14 mouse cellular contexts compared by ENCODE assay signal in the genomic region with DNA sequence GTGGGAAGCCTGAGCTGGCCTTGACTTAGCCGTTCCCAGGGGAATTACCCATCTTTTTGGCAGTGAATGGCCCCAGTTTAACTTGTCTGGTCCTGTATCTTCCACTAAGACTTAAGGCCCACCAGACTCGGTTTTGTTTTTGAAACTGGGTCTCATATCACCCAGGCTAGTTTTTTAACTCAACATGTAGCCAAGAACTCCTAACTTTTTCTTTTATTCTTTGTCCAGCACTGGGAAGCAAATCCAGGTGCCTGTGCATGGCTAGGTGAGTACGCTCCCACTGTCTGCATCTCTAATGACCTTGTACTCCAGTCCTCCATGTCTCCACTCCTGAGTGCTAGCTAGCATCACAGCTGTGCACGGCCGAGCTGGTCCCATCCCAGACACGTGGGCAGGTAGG. TPM values are rescaled to one million over a fixed set of nuclear protein-coding genes. Genes with fewer than 3 reads are reported as not detected.
A peak's percentile ranks its signal among the peaks of the same experiment; 100 is the strongest.
DNase-seq lines count a peak whose midpoint lies in the region; ATAC-seq and TF ChIP-seq lines count a peak whose summit lies in the region.
"Had no signal": no experiment of that assay in that cellular context is flagged by ENCODE, and none has a peak within 500 bp of the region (broad histone marks: within the 10 kb centered on the region; RNA-seq: fewer than 3 reads in every experiment).

No protein-coding gene starts in this region.

- WGBS in kidney, postnatal 0 days = 71% methylated on average over 6 of the region's 6 CpGs
- WGBS in intestine, embryonic 16.5 days = 75% methylated on average over 6 of the region's 6 CpGs

- 0 out of 2 replicates have a peak overlapping the region, but pooled peaks have one; percentile 50 for H3K27ac ChIP-seq in kidney, postnatal 0 days
- H3K27ac ChIP-seq in intestine, embryonic 16.5 days (ENCODE audit: low read length) = no peak overlapping the region

- H3K9ac ChIP-seq in kidney, postnatal 0 days (ENCODE audit: low read depth, low read length) = no peak overlapping the region; the same call in 1 of the 2 replicates
- peak overlapping the region; percentile 1; the same call in 1 of the 2 replicates for H3K9ac ChIP-seq in intestine, embryonic 16.5 days (ENCODE audit: low read depth, low read length)

- H3K4me1 ChIP-seq in kidney, postnatal 0 days (replicated peaks; ENCODE audit: insufficient read depth, low read length) = 0 out of 2 replicates have a peak, but pooled peaks cover 6% of the 10 kb centered on the region
- H3K4me1 ChIP-seq in G1E (ENCODE audit: insufficient read depth, low read depth, low read length) = peaks cover 59% of the 10 kb centered on the region
- peaks cover 15% of the 10 kb centered on the region for H3K4me1 ChIP-seq in intestine, embryonic 16.5 days (ENCODE audit: control insufficient read depth, insufficient read depth, low read length)

- no peak overlapping the region for H3K4me3 ChIP-seq in kidney, postnatal 0 days (replicated peaks; ENCODE audit: low read depth, low read length)
- peak overlapping the region; percentile 33; the same call in 1 of the 2 replicates for H3K4me3 ChIP-seq in G1E (ENCODE audit: low read depth, low read length)
- H3K4me3 ChIP-seq in intestine, embryonic 16.5 days (ENCODE audit: low read length) = no peak overlapping the region
- H3K4me3 ChIP-seq: layer of hippocampus, adult 2 months had no signal

- H3K36me3 ChIP-seq in kidney, postnatal 0 days (ENCODE audit: insufficient read depth, low read length) = 0 out of 2 replicates have a peak, but pooled peaks cover 11% of the 10 kb centered on the region
- peaks cover 65% of the 10 kb centered on the region for H3K36me3 ChIP-seq in G1E (replicated peaks)
- no peaks in the 10 kb centered on the region; the same call in none of the 2 replicates for H3K36me3 ChIP-seq in intestine, embryonic 16.5 days (ENCODE audit: control insufficient read depth, insufficient read depth, low read length)

- H3K9me3 ChIP-seq in kidney, postnatal 0 days (replicated peaks; ENCODE audit: low read length) = no peaks in the 10 kb centered on the region
- H3K9me3 ChIP-seq in G1E (replicated peaks) = no peaks in the 10 kb centered on the region
- no peaks in the 10 kb centered on the region for H3K9me3 ChIP-seq in intestine, embryonic 16.5 days (ENCODE audit: control insufficient read depth, low read length)

- H3K27me3 ChIP-seq in kidney, postnatal 0 days (ENCODE audit: insufficient read depth, low read length) = no peaks in the 10 kb centered on the region
- no peaks in the 10 kb centered on the region for H3K27me3 ChIP-seq in G1E (ENCODE audit: insufficient read depth, low read length)
- H3K27me3 ChIP-seq in intestine, embryonic 16.5 days (replicated peaks; ENCODE audit: control insufficient read depth, insufficient read depth, low read length) = no peaks in the 10 kb centered on the region

- no peak overlapping the region for H3K4me2 ChIP-seq in kidney, postnatal 0 days (ENCODE audit: low read length)
- no peak overlapping the region for H3K4me2 ChIP-seq in intestine, embryonic 16.5 days (ENCODE audit: low read depth, low read length)

- no peak for TF ChIP-seq CTCF in kidney, postnatal 0 days (IDR thresholded peaks at IDR 0.05; ENCODE audit: low read depth)
- no peak for TF ChIP-seq CTCF in G1E (IDR thresholded peaks at IDR 0.05; ENCODE audit: low read depth, low read length)

- no peak for ATAC-seq in kidney, postnatal 0 days (replicated peaks; ENCODE audit: low FRiP score, low read depth)
- ATAC-seq in G1E (ENCODE audit: extremely low read depth, insufficient number of reproducible peaks, low FRiP score, poor library complexity, severe bottlenecking) = no peak
- no peak for ATAC-seq in intestine, embryonic 16.5 days

- DNase-seq in heart, adult 11 months = peak; percentile 90
- DNase-seq in heart, adult 9 months (ENCODE audit: low spot score in 2 of 2) = no peak
- no peak for DNase-seq in kidney, postnatal 0 days (ENCODE audit: low spot score)
- no peak for DNase-seq in kidney, postnatal 14 days
- DNase-seq in G1E (ENCODE audit: low spot score) = no peak
- DNase-seq in adrenal gland, postnatal 14 days = no peak
- DNase-seq: adrenal gland, adult 2 months; cerebellum, postnatal 14 days; gastrocnemius, postnatal 36 days; liver; right cerebral cortex, postnatal 4 days; thymus, postnatal 25 days had no signal

RNA-seq across cellular contexts. Expression of gene Ewsr1, which starts 2.6 kb away (rescaled TPM):
- polyA plus RNA-seq in kidney, postnatal 0 days (2015; fragmentation: Nextera tagmentation; extraction: Ambion mirVana) = 477 and 504 TPM in 2 replicates
- 454 and 476 TPM in 2 replicates for total RNA-seq in G1E (2014; fragmentation: Nextera tagmentation)
- total RNA-seq in G1E (2017) = 527 and 560 TPM in 2 replicates
- polyA plus RNA-seq in G1E (2012) = 1,012 and 1,154 TPM in 2 replicates
- 499 and 529 TPM in 2 replicates for polyA plus RNA-seq in intestine, embryonic 16.5 days (2015; fragmentation: Nextera tagmentation; extraction: Ambion mirVana)
- 297 and 324 TPM in 2 replicates for total RNA-seq in adrenal gland, postnatal 14 days (2021)

RNA-seq across cellular contexts. Expression of gene Rhbdd3, which starts 2.9 kb away (rescaled TPM):
- polyA plus RNA-seq in kidney, postnatal 0 days (2015; fragmentation: Nextera tagmentation; extraction: Ambion mirVana) = 26.8 and 28.3 TPM in 2 replicates
- 9.7 and 10.9 TPM in 2 replicates for total RNA-seq in G1E (2014; fragmentation: Nextera tagmentation)
- total RNA-seq in G1E (2017) = 19.4 and 21.1 TPM in 2 replicates
- polyA plus RNA-seq in G1E (2012) = 37.2 and 42.8 TPM in 2 replicates
- 27.8 and 32.5 TPM in 2 replicates for polyA plus RNA-seq in intestine, embryonic 16.5 days (2015; fragmentation: Nextera tagmentation; extraction: Ambion mirVana)
- 18.3 and 19.0 TPM in 2 replicates for total RNA-seq in adrenal gland, postnatal 14 days (2021)

RNA-seq across cellular contexts. Expression of gene Gas2l1, which starts 36.5 kb away (rescaled TPM):
- 27.2 and 30.3 TPM in 2 replicates for polyA plus RNA-seq in kidney, postnatal 0 days (2015; fragmentation: Nextera tagmentation; extraction: Ambion mirVana)
- total RNA-seq in G1E (2014; fragmentation: Nextera tagmentation) = 29.4 and 32.1 TPM in 2 replicates
- 18.2 and 22.1 TPM in 2 replicates for total RNA-seq in G1E (2017)
- 103 and 113 TPM in 2 replicates for polyA plus RNA-seq in G1E (2012)
- 17.5 and 21.0 TPM in 2 replicates for polyA plus RNA-seq in intestine, embryonic 16.5 days (2015; fragmentation: Nextera tagmentation; extraction: Ambion mirVana)
- 34.5 and 35.0 TPM in 2 replicates for total RNA-seq in adrenal gland, postnatal 14 days (2021)

RNA-seq across cellular contexts. Expression of gene Rasl10a, which starts 43.7 kb away (rescaled TPM):
- 1.9 and 2.7 TPM in 2 replicates for polyA plus RNA-seq in kidney, postnatal 0 days (2015; fragmentation: Nextera tagmentation; extraction: Ambion mirVana)
- total RNA-seq in G1E (2014; fragmentation: Nextera tagmentation) (not detected in 2 replicates), G1E (2017) (0.55 TPM in 1 of 2 replicates, not detected in the other)
- 0.37 and 0.47 TPM in 2 replicates for polyA plus RNA-seq in G1E (2012)
- 0.69 and 0.71 TPM in 2 replicates for polyA plus RNA-seq in intestine, embryonic 16.5 days (2015; fragmentation: Nextera tagmentation; extraction: Ambion mirVana)
- total RNA-seq in adrenal gland, postnatal 14 days (2021) = 0.30 and 0.34 TPM in 2 replicates

RNA-seq across cellular contexts. Expression of gene Emid1, which starts 50.4 kb away (rescaled TPM):
- polyA plus RNA-seq in kidney, postnatal 0 days (2015; fragmentation: Nextera tagmentation; extraction: Ambion mirVana) = 174 and 180 TPM in 2 replicates
- total RNA-seq in G1E (2014; fragmentation: Nextera tagmentation) (not detected in 2 replicates), G1E (2017) (0.16 TPM in 1 of 2 replicates, not detected in the other)
- not detected in 2 replicates for polyA plus RNA-seq in G1E (2012)
- 112 and 120 TPM in 2 replicates for polyA plus RNA-seq in intestine, embryonic 16.5 days (2015; fragmentation: Nextera tagmentation; extraction: Ambion mirVana)
- total RNA-seq in adrenal gland, postnatal 14 days (2021) = 8.9 and 10.1 TPM in 2 replicates
